Mouse (Mus musculus): Measurements from ENCODE around the gene Chmp4b.

Gene Chmp4b

DNA sequence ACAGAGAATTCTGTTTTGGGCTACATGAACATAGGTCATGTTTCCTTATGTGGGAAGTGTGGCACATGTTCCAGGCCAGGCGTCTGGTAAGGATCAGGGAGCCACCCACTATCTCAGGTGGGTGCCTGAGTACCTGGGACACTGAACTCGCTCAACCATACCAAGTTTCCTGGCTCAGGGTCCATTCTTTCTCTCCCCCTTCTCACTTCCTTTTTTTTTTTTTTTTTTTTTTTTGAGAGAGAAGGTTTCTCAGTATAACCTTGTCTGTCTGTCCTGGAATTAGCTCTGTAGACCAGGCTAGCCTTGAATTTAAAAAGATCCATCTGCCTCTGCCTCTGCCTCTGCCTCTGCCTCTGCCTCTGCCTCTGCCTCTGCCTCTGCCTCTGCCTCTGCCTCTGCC is 68.8 kb downstream of the Chmp4b start:
- no peak for DNase-seq (ENCODE audit: low spot score)

DNA sequence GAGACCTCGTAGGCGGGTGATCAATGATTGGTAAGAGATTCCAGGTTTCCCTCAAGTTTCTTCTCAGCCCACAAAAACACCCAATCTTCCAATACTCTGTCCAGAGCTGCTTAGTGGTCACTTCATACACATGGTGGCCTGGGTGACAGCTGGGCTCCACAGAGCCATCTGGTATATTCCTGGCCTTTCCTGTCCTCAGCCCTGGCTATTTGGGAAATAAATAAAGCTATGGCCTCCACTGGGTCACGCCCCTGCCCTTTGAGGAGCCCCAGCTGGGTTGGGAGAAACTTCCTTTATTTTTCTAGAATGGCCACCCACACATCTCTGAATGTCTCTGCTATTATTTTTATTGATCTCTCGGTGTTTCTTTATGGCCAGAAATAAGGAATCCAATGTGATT is 72.0 kb downstream of the Chmp4b start:
- DNase-seq (ENCODE audit: low spot score): no peak

DNA sequence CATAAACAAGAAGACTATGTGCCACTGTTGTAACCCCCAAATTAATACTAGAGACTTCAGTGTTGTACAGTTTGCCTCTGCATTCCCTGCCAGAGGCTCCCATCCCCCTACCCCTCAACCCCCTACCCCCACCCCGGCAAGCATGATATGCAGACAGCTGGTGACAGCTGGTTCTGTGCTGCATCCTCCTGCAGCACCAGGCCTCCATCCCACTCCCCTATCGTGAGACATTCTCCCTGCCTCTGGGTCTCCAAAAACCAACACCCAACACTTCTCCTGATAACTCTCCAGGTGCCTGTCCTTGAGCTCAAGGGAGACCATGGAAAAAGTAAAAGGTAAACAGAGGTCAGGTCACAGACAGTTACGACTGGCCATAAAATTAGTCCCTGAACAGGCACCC is 78.2 kb downstream of the Chmp4b start:
- no peak for DNase-seq (ENCODE audit: low spot score)

DNA sequence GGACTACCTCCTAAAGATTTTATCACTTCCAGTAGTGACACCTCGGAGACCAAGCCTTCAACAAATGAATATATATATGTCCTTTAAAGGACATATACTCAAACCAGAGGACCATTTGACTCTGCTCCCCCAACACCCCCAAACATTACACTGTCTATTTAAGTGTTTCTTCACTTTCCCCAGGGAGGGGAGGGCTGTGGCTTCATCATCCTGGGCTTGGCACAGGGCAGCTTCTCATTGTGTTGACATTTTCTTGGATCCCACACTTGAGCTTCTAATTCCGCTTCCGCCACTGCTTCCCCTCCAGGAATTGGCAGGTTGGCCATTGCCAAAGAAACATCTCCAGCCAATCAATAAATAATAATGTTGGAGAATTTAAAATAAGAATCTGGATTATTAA is 79.3 kb downstream of the Chmp4b start:
- DNase-seq (ENCODE audit: low spot score): no peak

DNA sequence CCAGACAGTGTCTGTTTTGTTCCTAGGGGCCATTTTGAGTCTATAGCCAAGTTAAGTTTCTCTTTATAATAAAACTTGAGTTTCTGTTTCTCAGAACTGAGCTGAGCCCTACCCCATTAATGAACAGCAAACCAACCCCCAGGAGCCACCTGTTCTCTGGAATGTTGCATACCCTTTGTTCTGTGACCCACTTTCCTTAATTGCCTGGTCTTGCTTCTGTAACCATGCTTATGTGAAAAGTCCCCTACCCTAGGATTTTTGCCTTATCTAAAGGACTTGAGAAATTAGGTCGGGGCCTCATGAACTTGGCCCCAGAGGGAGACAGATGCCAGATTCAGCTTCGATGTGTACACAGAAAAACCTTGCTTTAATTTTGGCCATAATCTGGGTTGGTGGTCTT is 80.4 kb downstream of the Chmp4b start:
- no peak for DNase-seq (ENCODE audit: low spot score)

DNA sequence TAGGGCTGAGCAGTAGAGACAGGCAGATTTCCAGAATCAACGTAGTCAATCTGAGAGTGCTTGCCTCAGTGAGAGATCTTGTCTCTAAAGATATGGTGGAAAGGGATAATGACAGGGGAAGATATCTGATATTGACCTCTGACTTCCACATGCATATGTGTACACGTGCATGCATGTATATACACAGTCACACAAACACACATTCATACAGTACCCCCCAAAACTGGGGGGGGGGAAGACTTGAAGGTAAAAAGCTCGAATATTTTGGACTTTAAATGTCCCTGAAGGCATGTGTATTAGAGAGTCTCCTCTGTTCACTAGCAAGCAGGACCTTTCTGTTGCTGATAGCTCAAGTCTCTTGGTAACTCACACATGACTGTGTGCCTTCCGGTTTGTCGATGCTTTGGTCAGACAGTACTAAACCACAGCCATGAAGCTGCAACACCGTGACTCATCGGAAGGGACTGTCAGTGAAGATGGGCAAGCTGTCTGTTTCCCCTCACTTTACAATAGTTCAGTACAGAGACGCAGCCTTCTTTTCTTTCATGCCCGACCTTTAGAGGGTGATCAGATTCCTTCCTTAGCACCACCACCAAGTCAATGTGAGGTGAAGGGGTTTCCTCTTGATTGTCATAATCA is 81.1 kb downstream of the Chmp4b start:
- DNase-seq (ENCODE audit: low spot score): no peak

DNA sequence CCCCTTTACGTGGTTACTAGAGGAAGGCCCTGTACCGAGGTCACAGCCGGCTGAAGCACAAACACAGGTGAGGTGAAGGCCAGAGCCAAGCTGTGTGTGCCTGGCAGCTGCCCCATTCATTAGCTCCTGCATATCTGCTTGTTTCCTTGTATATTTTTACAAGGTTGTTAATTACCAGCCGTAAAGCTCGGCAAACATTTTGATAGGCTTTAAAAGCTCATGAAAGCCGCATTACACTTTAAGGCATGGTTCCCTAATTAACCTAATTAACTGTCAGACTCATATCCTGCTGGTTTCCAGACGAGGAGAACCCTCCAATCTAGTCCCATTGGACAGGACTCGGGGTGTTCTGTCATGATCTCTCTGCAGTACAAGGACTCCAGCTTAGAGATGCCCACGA is 83.5 kb downstream of the Chmp4b start:
- no peak for DNase-seq (ENCODE audit: low spot score)

DNA sequence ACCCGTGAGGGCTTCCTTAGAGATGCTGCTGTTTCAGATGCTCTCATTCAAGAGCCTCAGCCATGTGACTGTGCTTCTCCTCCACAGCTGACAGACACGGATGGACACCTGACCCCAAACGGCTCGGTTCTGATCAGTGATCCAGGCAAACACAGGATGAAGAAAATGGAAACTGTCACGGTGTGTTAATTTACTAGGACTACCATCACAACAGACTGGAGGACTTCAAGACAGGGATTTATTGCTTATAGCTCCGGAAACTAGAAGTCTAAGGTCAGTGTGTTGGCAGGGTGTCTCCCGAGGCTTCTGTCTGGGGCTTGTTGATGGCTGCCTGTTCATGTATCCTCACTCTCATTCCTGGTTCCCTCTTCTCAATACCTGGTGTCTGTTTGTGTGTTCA is 83.9 kb downstream of the Chmp4b start:
- no peak for DNase-seq (ENCODE audit: low spot score)

DNA sequence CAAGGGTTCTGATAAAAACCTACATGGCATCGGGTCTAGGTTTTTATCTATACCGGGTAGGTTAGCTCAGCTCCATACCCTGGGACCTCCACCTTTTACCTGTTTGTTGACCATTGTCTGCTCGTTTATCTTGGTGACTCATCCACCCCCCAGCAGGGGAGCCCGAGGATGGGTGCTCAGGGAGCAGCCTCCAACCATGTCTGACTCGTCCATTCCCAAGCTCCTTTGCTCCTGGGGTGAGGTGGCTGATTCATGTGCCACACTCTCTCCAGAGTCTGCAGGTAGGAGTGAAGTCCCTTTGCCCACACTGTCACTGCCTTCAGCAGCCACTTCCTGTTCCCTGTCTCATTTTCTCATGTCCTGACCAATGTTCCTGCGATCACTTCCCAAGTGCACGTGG is 84.5 kb downstream of the Chmp4b start:
- DNase-seq (ENCODE audit: low spot score): no peak

DNA sequence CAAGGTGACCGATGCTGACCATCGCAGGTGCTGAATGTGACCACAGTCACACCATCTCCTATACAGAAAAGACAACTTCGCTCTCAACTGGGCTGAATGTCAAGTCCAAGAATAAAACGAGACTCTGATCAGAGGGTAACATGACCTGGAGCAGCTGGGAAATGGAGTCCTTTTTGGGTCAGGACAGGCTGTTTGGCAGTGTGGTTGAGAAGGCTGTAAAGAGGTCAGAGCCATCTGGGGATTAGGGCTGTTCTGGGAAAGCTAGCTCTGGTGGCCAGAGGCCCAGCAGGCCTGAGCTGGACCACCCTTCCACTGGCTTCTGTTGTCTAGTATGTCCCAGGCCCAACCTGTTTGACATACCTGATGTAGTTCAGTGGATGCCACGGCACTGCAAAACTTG is 87.1 kb downstream of the Chmp4b start:
- no peak for DNase-seq (ENCODE audit: low spot score)

DNA sequence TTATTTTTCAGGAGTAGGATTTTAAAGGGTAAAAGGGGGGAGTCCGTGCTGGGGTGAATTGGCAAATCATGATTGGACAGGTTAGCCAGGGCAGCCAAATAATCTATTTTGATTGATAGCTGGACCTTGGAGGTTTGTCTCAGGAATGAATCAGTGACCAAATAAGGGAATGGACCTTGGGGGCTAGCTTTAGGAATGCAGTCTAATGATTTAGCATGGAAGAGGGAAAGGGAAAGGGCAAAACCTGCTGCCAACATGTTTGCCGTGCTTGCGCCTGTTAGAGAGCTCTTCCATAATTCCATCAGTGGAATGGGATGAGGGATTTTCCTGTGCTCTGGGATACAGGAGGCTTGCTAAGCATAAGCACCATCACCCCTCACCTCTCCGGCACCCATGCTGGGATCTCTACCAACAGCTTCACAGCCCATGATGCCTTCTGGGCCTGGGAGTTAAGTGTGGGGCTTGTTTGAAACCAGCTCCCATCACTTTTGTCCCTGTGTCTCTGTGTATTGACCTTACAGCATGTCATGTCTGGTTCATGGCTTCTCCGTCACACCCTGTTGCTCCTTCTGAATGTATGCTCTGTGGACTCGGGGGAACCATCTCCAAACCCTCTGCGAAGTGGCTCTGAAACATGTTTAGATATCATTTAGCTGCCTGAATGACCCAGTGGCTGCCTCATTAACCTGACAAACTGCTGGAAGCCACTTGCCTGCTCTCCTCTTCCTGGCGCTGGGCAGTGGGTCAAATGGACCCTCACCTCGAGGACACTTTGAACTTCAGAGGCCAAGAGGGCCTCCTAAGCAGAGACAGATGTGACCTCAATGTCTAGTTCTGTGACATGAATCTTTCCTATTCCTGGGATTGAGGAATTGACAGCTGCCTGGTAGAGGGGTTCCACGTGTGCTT is 91.7 kb downstream of the Chmp4b start:
- DNase-seq (ENCODE audit: low spot score): no peak

DNA sequence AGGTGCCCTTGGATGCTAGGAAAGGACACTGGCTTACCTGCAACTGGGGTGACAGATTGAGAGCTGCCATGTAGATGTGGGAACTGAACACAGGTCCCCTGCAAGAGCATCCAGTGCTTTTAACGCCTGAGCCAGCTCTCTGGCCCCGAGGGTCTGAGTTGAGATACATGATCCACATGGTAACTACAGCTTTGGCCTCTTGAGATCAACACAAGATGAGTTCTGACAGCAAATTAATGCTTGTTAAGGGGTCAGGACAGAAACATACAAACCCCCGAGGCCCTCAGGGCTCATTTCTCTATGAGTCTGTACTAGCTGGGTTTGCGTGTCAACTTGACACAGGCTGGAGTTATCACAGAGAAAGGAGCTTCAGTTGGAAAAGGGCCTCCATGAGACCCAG is 92.4 kb downstream of the Chmp4b start:
- no peak for DNase-seq (ENCODE audit: low spot score)

Measured in testis, postnatal 10 days (tissue).